Mouse (Mus musculus): ENCODE data around the gene Bcl2.

The Bcl2 gene

DNA sequence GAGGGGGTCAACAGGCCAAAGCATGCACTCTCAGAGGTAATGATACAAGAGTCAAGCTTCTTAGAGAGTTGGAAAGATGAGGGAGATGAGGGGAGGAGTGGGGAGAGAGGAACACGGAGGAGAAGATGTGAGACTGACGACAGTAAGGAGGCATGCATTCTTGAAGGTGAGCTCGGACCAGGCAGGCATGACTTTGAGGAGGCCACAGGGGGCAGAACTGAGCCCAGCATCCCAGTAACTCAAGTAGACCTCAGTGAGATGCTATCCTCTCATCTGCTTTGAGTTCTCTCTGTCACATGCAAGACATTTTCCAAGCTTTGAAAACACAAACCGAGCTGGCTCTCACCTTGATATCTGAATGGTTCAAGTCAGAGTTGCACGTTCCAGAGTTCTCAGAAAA, 100.7 kb downstream of the Bcl2 start:
- DNase-seq = no peak

- no peak for DNase-seq
Measured at GRCm38 (mm10) chr1:106612166-106613031, 101.7 kb downstream of the Bcl2 start.

DNA sequence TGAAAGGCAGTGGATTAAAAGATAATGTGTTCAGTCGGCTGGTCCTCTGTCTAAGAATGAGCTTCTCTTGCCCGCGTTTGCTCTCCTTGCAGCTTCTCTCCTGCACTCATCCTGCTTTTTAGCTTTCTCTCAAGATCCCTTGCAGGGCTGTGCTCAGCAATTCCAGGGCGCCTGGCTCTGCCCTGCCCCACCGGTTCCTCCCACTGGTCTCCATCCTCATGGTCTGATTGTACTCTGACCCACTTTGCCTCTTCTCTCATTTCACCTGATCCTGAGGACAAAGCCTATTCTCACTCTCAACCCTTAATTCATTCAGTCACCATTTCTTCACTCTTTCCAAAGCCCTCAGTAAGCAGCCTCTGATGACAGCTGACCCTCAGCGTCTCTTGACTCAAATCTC, 102.8 kb downstream of the Bcl2 start:
- DNase-seq = no peak

- no peak for DNase-seq
Measured at GRCm38 (mm10) chr1:106608098-106608778, 105.8 kb downstream of the Bcl2 start.

GRCm38 (mm10) chr1:106606951-106607350, 107.1 kb downstream of the Bcl2 start:
- no peak for DNase-seq

- DNase-seq = no peak
Measured at GRCm38 (mm10) chr1:106603406-106603805, 110.7 kb downstream of the Bcl2 start.

- DNase-seq = no peak
Measured at GRCm38 (mm10) chr1:106602941-106603340, 111.1 kb downstream of the Bcl2 start.

- no peak for DNase-seq
Measured at GRCm38 (mm10) chr1:106602536-106602935, 111.5 kb downstream of the Bcl2 start.

DNA sequence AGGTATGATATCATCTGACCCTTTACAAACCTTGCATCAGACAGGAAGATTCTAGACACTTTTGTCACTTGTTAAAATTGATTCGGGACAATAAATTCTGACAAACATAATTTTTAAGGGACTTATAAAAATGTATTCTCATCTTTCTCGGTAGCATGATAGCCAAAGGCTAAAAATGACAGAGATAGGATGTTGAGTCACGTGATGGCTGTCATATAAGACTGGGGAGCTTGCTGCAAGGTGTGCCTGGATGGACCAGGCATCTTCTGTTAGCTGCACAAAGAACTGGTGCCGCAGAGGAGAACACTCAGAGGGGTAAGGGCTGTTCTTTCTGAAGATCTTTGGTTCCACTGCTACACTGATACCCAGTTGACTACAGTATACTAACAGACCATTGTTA, 112.8 kb downstream of the Bcl2 start:
- no peak for DNase-seq

DNA sequence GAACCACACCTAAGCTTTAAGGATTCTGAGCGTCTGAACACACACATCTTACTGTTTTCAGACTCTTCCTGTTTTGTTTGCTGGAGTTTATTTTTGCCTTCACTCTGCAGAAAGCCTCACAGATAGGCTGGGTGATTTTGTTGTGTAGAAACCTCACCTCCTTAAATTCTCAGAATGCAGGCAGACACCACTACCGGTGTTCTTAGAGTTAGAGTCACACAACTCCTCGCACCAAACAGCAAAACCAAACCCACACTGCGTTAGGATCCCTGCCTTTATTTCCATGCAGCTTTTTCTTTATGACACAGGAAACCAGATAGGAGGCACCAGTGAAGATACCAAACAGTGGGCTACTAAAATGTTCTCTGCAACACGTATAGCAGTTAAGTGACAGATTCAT, 113.2 kb downstream of the Bcl2 start:
- no peak for DNase-seq

DNA sequence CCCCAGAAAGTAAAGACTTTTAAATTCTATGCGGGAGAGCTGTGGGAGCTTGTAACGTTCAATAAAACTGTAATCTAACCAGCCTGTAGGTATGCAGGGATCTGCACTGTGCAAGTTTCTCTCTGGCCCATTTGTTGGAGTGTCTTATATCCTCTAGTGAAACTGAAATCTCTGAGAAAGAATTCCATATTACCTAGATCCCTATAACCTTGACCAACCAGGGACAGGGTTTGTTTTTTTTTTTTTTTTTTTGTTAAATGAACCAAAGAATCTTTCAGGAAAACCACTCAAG, 115.8 kb downstream of the Bcl2 start:
- DNase-seq = no peak

DNA sequence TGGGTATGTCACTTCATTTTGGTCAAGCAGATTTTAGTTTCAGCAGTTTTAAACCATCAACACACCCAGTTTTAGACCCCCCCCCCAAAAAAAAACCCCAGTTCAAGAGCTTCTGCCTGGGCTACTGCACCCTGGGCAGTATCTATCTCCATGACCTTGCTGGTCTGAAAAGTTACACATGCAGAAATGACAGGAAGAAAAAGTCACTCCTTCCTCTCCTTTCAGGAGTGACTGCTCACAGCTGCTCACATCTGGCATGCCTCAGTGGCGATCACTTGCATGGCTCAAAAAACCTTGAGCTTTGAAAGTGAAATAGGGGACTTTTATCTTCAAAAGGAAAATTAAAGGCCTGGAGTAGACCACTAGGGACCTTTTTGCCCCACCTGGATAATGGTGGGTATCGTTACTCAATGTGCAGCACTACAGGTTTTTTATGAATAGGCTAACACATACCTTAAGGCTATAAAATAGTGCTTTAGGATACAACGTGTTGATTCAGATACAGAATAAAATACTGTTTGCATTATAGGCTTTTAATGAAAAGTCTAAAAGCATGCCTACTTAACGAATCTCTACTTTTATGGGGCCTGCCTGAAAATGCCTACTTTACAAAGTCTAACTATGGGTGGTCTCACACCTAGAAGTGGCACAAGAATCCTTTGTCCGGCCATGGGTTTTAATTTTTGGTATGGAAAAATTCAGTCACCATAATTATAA, 116.3 kb downstream of the Bcl2 start:
- DNase-seq = no peak

GRCm38 (mm10) chr1:106596380-106596779, 117.7 kb downstream of the Bcl2 start:
- no peak for DNase-seq

DNA sequence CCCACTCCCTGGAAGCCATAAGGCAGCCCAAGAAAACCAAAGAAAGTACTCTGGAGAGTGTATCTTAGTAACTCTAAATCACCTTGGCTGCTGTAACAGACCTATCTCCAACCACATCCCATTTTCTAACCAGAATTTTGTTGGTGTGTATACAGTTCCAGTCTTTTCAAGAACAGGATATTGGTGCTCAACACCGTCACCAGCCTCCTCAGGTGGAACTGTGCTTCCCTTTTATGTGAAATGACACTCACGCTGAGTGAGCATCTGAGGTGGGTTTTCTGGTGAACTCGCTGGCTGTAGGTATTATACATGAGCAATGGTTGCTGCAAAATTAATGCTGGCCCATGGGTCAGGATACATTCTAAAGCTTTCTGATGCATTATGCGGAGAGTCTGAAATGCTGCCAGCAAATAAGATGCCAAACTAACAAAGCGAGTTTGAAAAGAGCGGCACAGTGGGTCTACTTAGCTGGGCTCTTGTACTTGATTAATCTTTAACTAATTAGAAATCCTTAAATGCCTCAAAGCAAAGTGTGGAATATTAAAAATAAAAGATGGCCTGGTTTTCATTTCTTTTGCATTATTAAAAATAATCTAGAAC, 118.7 kb downstream of the Bcl2 start:
- no peak for DNase-seq

- DNase-seq = no peak
Measured at GRCm38 (mm10) chr1:106591180-106591774, 122.8 kb downstream of the Bcl2 start.

DNA sequence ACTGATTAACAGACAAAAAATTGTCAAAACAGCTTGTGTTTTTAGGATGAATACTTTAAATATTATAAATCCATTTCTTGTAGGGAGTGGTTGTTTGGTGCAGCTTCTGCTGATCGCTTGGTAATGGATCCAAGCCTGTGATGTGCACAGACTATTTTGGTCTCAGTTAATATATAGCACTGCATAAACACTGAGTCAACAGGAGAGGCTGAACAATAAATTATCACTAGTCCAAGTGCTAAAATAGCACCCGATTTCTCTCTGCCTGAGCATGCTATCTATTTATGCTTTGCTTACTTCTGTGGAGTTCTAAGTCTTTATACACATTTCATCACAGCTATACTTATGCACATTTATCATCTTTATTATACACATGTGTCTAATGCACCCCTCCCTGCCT, 124.9 kb downstream of the Bcl2 start:
- DNase-seq = no peak

GRCm38 (mm10) chr1:106587866-106588470, 126.1 kb downstream of the Bcl2 start:
- no peak for DNase-seq

DNA sequence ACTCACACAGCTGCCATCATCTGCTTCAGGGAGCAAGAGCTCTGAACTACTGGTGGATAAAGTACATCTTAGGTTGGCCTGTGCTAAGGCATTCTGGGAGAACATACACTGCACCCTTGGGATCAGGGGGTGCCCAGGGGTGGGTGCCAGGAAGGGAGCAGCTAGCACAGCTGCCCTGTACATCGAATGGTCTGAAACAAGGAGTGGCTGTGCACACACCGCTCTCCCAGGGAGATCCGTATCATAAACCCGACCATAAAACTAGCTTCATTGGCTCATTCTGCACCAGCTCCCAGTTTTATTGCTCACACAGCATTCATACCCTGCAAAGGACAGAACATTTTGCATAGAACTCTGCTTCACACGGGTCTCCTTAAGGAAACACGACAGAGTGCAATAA, 127.3 kb downstream of the Bcl2 start:
- DNase-seq = no peak

- DNase-seq = no peak
Measured at GRCm38 (mm10) chr1:106585349-106585748, 128.7 kb downstream of the Bcl2 start.

GRCm38 (mm10) chr1:106584824-106585223, 129.2 kb downstream of the Bcl2 start:
- no peak for DNase-seq

GRCm38 (mm10) chr1:106584273-106584672, 129.8 kb downstream of the Bcl2 start:
- no peak for DNase-seq
